Mouse (Mus musculus): ENCODE measurements at regions not wholly inside any gene's neighbourhood (a gene's known extent, or its start where the extent isn't known, plus 50 kb on each side); places are given as distances from the start of the nearest gene placed in this dataset.

DNA sequence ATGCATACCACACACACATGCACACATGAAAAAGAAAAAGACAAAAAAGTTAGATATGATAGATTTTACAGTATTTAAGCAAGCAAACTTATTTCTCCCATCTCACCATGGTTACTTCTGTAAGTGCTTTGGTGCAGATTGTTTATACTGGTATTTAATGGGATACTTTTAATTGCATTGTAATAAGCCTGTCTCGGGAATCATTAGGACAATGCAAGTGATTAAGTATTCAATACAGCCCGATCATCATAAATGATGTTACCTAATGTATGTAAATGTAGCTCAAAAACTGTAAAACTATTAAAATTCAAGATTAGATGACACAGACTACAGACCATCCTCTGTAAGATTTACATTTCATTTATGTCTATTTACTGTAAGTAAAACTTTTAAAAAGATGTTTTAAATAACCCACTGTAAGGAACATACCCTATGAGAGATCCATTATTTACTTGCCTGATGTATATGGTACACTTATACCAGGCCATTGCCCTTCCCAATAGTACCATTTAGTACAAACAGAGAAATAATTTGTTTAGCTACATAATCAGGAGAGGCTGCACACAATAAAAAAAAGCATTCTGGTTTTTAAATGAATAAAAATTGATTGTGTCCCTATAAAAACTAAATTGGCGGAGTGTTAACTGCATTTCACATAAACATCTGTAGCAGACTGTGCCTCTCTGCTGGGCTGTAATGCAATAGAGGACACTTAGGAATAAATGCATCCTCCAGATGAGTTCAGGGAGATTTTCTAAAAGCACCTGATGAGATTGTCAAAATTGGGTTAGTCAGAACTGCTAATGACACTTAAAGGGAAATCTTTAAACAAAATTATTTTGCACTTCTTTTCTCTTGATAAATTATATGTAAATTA, 1722.9 kb downstream of the 4930444P10Rik start:
- H3K27me3 ChIP-seq: no peaks in the 10 kb centered on the region
- no peak overlapping the region for H3K4me2 ChIP-seq
- ATAC-seq (ENCODE audit: low read depth) (no peak), DNase-seq (no peak)
- H3K36me3 ChIP-seq: no peaks in the 10 kb centered on the region
- H3K4me1 ChIP-seq (replicated peaks): no peaks in the 10 kb centered on the region
- 70% methylated on average over 3 of the region's 3 CpGs for WGBS (ENCODE audit: insufficient replicate concordance)
- H3K27ac ChIP-seq: no peak overlapping the region
- H3K9me3 ChIP-seq (replicated peaks): no peaks in the 10 kb centered on the region
- no peak overlapping the region for H3K4me3 ChIP-seq (replicated peaks)
- H3K9ac ChIP-seq: no peak overlapping the region

DNA sequence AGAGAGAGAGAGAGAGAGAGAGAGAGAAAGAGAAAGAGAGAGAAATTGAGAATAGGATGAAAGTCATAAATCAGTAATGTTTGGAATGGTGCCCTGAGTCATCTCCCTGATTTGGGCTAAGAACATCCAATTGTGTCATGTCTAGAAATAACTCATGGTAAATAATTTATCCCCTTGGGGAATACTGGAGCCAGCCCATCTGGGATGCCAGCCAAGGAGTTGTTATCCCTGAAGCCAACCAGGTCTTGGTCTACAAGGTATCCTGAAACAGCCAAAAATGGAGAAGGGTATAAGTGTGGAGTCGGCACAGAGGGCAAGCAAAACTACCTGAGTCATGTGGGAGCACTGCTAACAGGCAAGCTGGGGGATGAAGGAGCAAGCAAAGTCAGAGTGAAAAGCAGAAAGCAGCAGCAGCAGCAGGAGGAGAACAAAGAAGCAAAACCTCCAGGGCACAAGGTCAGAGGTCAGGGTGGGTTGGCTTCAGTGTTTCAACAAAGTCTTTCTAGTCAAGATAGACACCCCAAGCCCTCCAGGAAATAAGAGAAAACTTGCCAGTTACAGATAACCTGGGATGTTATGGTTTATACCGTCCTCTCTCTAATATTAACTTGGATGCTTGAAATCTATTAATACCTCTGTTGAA, 1733.0 kb downstream of the 4930444P10Rik start:
- no peak overlapping the region for H3K27ac ChIP-seq
- no peaks in the 10 kb centered on the region for H3K9me3 ChIP-seq (replicated peaks)
- H3K27me3 ChIP-seq: no peaks in the 10 kb centered on the region
- no peak overlapping the region for H3K9ac ChIP-seq
- no peak overlapping the region for H3K4me2 ChIP-seq
- ATAC-seq (ENCODE audit: low read depth) (no peak), DNase-seq (no peak)
- no peak overlapping the region for H3K4me3 ChIP-seq (replicated peaks)
- 53% methylated on average over 2 of the region's 2 CpGs for WGBS (ENCODE audit: insufficient replicate concordance)
- H3K4me1 ChIP-seq (replicated peaks): no peaks in the 10 kb centered on the region
- no peaks in the 10 kb centered on the region for H3K36me3 ChIP-seq
